Mouse (Mus musculus) ES-E14 (cell line): ENCODE data around the gene Gucy1b1. TPM values are rescaled to one million over a fixed set of nuclear protein-coding genes. Genes with fewer than 3 reads are reported as not detected.

Experiments
- DNase-seq: peaks from one replicate; pipeline ENCODE4 v3.0.0-alpha.2; 2013; ENCODE audit warnings: low read depth, low spot score
- H3K27ac ChIP-seq: 2 replicates; pipeline ENCODE4 v1.5.1; 2012; ENCODE audit warnings: low read depth, mild to moderate bottlenecking, low read length, moderate library complexity, mixed read lengths; ENCODE audit not compliant: poor library complexity, insufficient read depth, severe bottlenecking
- H3K36me3 ChIP-seq: 2 replicates; pipeline ENCODE4 v1.6.1; 2012; ENCODE audit warnings: mild to moderate bottlenecking, low read length, moderate library complexity, mixed read lengths; ENCODE audit not compliant: control insufficient read depth, poor library complexity, insufficient read depth, severe bottlenecking
- H3K4me1 ChIP-seq, 2 experiments: fragments of 150-350 bp in 1 of 2; sonication (generic) in 1 of 2; 2 replicates each; pipeline ENCODE4 v1.6.1; 2012; ENCODE audit warnings: low read length in 2 of 2, mild to moderate bottlenecking in 1 of 2, mixed read lengths in 1 of 2; ENCODE audit not compliant: control insufficient read depth in 2 of 2, insufficient read depth in 2 of 2, poor library complexity in 1 of 2
- H3K4me3 ChIP-seq, 2 experiments: fragments of 150-350 bp in 1 of 2; sonication (generic) in 1 of 2; 2 replicates each; pipeline ENCODE4 v1.5.1; 2012; ENCODE audit warnings: low read length in 2 of 2, low read depth in 1 of 2, mild to moderate bottlenecking in 1 of 2, mixed read lengths in 1 of 2; ENCODE audit not compliant: insufficient read depth in 1 of 2, poor library complexity in 1 of 2, severe bottlenecking in 1 of 2
- H3K9ac ChIP-seq: 2 replicates; pipeline ENCODE4 v1.6.1; 2012; ENCODE audit warnings: low read depth, mild to moderate bottlenecking, low read length, mixed read lengths; ENCODE audit not compliant: poor library complexity, insufficient read depth, severe bottlenecking
- H3K9me3 ChIP-seq: fragments of 150-350 bp; sonication (generic); 2 replicates; pipeline ENCODE4 v1.6.1; 2012; ENCODE audit warnings: low read depth, mild to moderate bottlenecking, low read length; ENCODE audit not compliant: control insufficient read depth, insufficient read depth
- CHD2 ChIP-seq: IDR thresholded peaks from 2 replicates; pipeline ENCODE4 v1.6.1; 2014; ENCODE audit warnings: mild to moderate bottlenecking, low read depth, low read length, inconsistent platforms
- HCFC1 ChIP-seq: IDR thresholded peaks from 2 replicates; pipeline ENCODE4 v1.6.1; 2012; ENCODE audit warnings: low read length, inconsistent platforms, borderline replicate concordance; ENCODE audit not compliant: insufficient read depth
- MAFK ChIP-seq: IDR thresholded peaks from 2 replicates; pipeline ENCODE4 v1.6.1; 2014; ENCODE audit warnings: mild to moderate bottlenecking, low read depth, low read length, inconsistent platforms; ENCODE audit not compliant: insufficient read depth
- ZC3H11A ChIP-seq: IDR thresholded peaks from 2 replicates; pipeline ENCODE4 v1.6.1; 2012; ENCODE audit warnings: low read depth, mild to moderate bottlenecking, inconsistent platforms, low read length, borderline replicate concordance
- ZNF384 ChIP-seq: IDR thresholded peaks from 2 replicates; pipeline ENCODE4 v1.6.1; 2012; ENCODE audit warnings: low read depth, low read length, inconsistent platforms
- in situ Hi-C, 2 experiments: fragments of 600-800 bp; cut with MboI; formaldehyde crosslinking; loops; one replicate each; pipeline ENCODE4 v1.15.1; 2025; ENCODE audit warnings: low sequenced_read_pairs in 2 of 2, inconsistent platforms in 1 of 2; ENCODE audit not compliant: unreplicated experiment in 2 of 2
- total RNA-seq: library from RNA; depleted of rRNA; stranded (reverse); fragments of 300-350 nt; gene quantifications from 2 replicates; pipeline ENCODE4 v1.2.3, GENCODE M21; 2012

Gene Gucy1b1
- total RNA-seq, 1 experiment = 0.49 TPM

GRCm38 (mm10) chr3:82051468-82051867 lies 23.0 kb downstream of the Gucy1b1 start:
- H3K9ac ChIP-seq = no peak overlapping the region
- no peak for TF ChIP-seq ZNF384
- no peak for TF ChIP-seq ZC3H11A
- no peak for TF ChIP-seq HCFC1
- H3K4me1 ChIP-seq = no peaks in the 10 kb centered on the region
- no peaks in the 10 kb centered on the region for H3K36me3 ChIP-seq
- H3K9me3 ChIP-seq = no peaks in the 10 kb centered on the region
- DNase-seq = no peak
- no peak overlapping the region for H3K4me3 ChIP-seq
- in situ Hi-C loops = loop anchor here in 1 of 2 experiments (25.0 kb wide), 1 partner anchor 286 kb away; no protein-coding TSS in a partner anchor
- no peak overlapping the region for H3K27ac ChIP-seq

DNA sequence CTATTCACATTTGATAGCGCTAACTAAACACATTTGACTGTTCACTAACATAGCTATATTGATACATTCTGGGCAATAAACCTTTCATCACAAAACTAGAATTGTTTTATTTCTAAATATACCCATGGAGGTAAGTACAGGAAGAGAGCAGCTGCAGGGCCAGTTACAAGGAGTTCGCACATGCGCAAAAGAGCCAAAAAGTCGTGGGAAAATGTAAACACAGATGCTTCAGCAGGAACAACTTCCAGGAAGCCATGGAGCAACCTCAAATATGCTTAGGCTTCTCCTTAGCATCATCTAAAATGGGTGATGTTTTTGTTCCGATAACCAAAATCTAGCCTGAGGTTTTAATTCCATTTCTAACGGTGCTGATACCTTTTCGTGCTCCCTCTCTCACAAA lies 25.8 kb downstream of the Gucy1b1 start:
- H3K9ac ChIP-seq = no peak overlapping the region
- in situ Hi-C loops = no loop called here
- no peak for DNase-seq
- no peaks in the 10 kb centered on the region for H3K36me3 ChIP-seq
- H3K9me3 ChIP-seq = no peaks in the 10 kb centered on the region
- TF ChIP-seq ZC3H11A (no peak), CHD2 (no peak), ZNF384 (no peak), HCFC1 (no peak), MAFK (no peak)
- H3K4me1 ChIP-seq = no peaks in the 10 kb centered on the region
- H3K27ac ChIP-seq = no peak overlapping the region
- no peak overlapping the region for H3K4me3 ChIP-seq

GRCm38 (mm10) chr3:82048078-82048477 lies 26.4 kb downstream of the Gucy1b1 start:
- H3K36me3 ChIP-seq = no peaks in the 10 kb centered on the region
- no peak for DNase-seq
- in situ Hi-C loops = no loop called here
- no peak overlapping the region for H3K4me3 ChIP-seq
- no peak for TF ChIP-seq MAFK
- no peak for TF ChIP-seq HCFC1
- TF ChIP-seq CHD2 = no peak
- no peak for TF ChIP-seq ZNF384
- TF ChIP-seq ZC3H11A = no peak
- H3K9me3 ChIP-seq = no peaks in the 10 kb centered on the region
- no peak overlapping the region for H3K27ac ChIP-seq
- no peak overlapping the region for H3K9ac ChIP-seq
- H3K4me1 ChIP-seq = no peaks in the 10 kb centered on the region

DNA sequence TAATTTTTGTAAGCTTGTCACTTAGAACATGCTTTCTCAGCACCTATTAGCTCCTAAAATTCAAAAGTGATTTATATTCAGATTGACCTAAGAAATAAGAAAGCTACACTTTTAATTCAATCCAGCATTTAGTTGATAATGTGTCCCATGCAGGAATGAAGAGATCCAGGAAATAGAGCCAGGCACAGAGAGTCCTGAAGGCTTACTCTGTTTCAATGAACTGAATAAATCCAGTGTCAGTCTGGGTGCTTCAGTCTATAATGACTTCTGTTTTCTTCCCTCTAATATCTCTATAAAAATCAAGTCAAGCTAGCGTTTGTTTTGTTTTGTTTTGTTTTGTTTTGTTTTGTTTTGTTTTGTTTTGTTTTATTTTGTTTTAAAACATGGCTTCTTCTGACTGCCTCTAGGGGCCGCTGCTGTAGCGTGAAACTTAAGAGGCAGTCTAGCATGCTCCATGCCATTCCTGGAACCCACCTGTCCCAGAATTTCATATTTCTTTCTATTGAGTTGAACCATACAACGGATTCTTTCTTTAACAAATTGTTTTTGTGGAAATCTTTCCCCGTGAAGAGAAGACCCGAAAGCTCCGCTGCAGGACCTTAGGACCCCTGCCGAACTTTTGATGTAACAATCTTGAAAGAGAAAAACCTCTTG lies 27.3 kb downstream of the Gucy1b1 start:
- Histone ChIP-seq H3K4me3 (no peak overlapping the region), H3K9me3 (no peaks in the 10 kb centered on the region), H3K27ac (no peak overlapping the region), H3K4me1 (no peaks in the 10 kb centered on the region), H3K36me3 (no peaks in the 10 kb centered on the region), H3K9ac (no peak overlapping the region)
- DNase-seq = peak; percentile 13
- TF ChIP-seq ZC3H11A = 0 out of 2 replicates have a peak, but pooled peaks have one; percentile 4
- no peak for TF ChIP-seq ZNF384
- in situ Hi-C loops = no loop called here

GRCm38 (mm10) chr3:82046087-82046486 lies 28.4 kb downstream of the Gucy1b1 start:
- Histone ChIP-seq H3K9ac (no peak overlapping the region), H3K4me1 (no peaks in the 10 kb centered on the region), H3K27ac (no peak overlapping the region), H3K36me3 (no peaks in the 10 kb centered on the region), H3K4me3 (no peak overlapping the region), H3K9me3 (no peaks in the 10 kb centered on the region)
- no peak for DNase-seq
- in situ Hi-C loops = no loop called here
- no peak for TF ChIP-seq ZNF384
- no peak for TF ChIP-seq HCFC1
- no peak for TF ChIP-seq CHD2
- no peak for TF ChIP-seq ZC3H11A
- TF ChIP-seq MAFK = no peak
